Mouse (Mus musculus): Measurements from ENCODE around the gene N4bp2l1.
A peak's percentile ranks its signal among the peaks of the same experiment; 100 is the strongest.
"Not testable (repeated sequence)": the region's sequence is repeated elsewhere in the genome, so short reads cannot be mapped to it uniquely, and the experiment has no call there.

The N4bp2l1 gene

GRCm38 (mm10) chr5:150597088-150597487 lies at the start of gene N4bp2l1:
TSS of gene N4bp2l1 (minus strand) at chr5:150597188.
- DNase-seq, result no peak

GRCm38 (mm10) chr5:150644926-150645325 lies 47.9 kb upstream of the N4bp2l1 start:
- DNase-seq, result no peak

- not testable (repeated sequence) for DNase-seq
Measured at GRCm38 (mm10) chr5:150643390-150643789, 46.4 kb upstream of the N4bp2l1 start.

- no peak for DNase-seq
Measured at GRCm38 (mm10) chr5:150641440-150641839, 44.5 kb upstream of the N4bp2l1 start.

GRCm38 (mm10) chr5:150629692-150630091 lies 32.7 kb upstream of the N4bp2l1 start:
- DNase-seq, result no peak

GRCm38 (mm10) chr5:150629272-150629671 lies 32.3 kb upstream of the N4bp2l1 start:
- DNase-seq, result no peak

GRCm38 (mm10) chr5:150625528-150625927 lies 28.5 kb upstream of the N4bp2l1 start:
- no peak for DNase-seq

GRCm38 (mm10) chr5:150622792-150623191 lies 25.8 kb upstream of the N4bp2l1 start:
- peak; percentile 58 for DNase-seq

- no peak for DNase-seq
Measured at GRCm38 (mm10) chr5:150621592-150621991, 24.6 kb upstream of the N4bp2l1 start.

- DNase-seq, result no peak
Measured at GRCm38 (mm10) chr5:150620588-150621135, 23.7 kb upstream of the N4bp2l1 start.

- no peak for DNase-seq
Measured at GRCm38 (mm10) chr5:150618599-150619355, 21.8 kb upstream of the N4bp2l1 start.

- DNase-seq, result no peak
Measured at GRCm38 (mm10) chr5:150616731-150617130, 19.7 kb upstream of the N4bp2l1 start.

- no peak for DNase-seq
Measured at GRCm38 (mm10) chr5:150616216-150616615, 19.2 kb upstream of the N4bp2l1 start.

GRCm38 (mm10) chr5:150614054-150614453 lies 17.1 kb upstream of the N4bp2l1 start:
- DNase-seq, result no peak

GRCm38 (mm10) chr5:150611697-150612096 lies 14.7 kb upstream of the N4bp2l1 start:
- no peak for DNase-seq

GRCm38 (mm10) chr5:150611136-150611535 lies 14.1 kb upstream of the N4bp2l1 start:
- DNase-seq, result no peak

GRCm38 (mm10) chr5:150607631-150608030 lies 10.6 kb upstream of the N4bp2l1 start:
- no peak for DNase-seq

GRCm38 (mm10) chr5:150606131-150606530 lies 9.1 kb upstream of the N4bp2l1 start:
- DNase-seq, result no peak

- no peak for DNase-seq
Measured at GRCm38 (mm10) chr5:150601441-150602230, 4.6 kb upstream of the N4bp2l1 start.

- DNase-seq, result no peak
Measured at GRCm38 (mm10) chr5:150600554-150601440, 3.8 kb upstream of the N4bp2l1 start.

GRCm38 (mm10) chr5:150599301-150600294 lies 2.6 kb upstream of the N4bp2l1 start:
- DNase-seq, result no peak
